Mouse (Mus musculus): ENCODE measurements around the gene Efcab9.

Gene Efcab9

DNA sequence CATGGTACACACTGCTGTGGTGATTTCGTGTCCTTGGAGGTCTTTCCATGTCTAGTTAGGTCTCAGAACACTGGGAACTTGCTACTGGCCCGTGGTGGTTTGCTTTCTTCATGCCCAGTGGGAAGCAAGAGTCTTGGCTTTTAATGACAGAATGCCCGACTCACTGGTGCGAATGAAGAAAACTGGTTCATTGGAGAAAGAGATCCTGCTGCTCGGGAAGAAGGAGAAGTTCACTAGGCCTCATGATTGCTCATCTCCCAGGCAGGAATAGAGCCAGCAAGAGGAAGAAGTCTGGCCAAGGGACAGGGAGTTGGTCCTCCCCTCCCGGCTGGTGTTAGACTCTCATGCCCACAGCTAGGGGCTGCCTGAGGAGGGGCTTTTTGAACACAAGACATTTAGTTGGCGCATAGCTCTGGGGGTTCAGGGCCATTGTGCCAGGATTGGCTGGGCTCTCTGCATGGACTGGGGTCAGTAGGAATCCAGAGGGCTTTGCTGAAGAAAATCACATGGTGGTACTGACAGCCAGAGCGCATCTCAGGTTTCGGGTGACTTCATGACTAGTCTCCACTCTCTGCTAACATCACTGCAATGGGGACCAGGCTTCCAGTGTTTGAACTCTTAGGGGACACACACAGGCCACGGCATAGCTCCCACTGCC, 24.6 kb upstream of the Efcab9 start:
- DNase-seq (ENCODE audit: low spot score), result no peak

DNA sequence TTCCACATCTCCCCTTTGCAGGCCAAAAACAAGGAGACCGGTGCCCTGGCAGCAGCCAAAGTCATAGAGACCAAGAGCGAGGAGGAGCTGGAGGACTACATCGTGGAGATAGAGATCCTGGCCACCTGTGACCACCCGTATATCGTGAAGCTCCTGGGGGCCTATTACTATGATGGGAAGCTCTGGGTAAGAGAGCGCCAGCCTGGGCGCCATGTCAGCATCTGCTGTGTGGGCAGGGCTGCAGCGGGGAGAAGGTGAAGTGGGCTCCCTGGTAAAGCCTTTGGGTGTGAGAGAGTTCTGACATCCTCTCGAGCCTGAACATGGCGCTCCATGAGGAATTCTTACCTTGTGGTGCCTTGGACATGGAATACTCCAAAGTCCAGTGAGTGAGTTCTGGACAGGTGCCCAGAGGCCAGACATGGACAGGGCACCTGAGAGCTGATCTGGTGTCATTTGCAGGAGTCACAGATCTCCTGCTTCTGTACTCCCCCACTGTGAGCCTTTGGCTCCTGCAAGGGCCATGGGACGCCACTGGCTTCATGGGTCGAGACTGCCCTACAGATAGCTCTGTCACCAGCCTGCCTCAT, 23.3 kb upstream of the Efcab9 start:
- no peak for DNase-seq (ENCODE audit: low spot score)

DNA sequence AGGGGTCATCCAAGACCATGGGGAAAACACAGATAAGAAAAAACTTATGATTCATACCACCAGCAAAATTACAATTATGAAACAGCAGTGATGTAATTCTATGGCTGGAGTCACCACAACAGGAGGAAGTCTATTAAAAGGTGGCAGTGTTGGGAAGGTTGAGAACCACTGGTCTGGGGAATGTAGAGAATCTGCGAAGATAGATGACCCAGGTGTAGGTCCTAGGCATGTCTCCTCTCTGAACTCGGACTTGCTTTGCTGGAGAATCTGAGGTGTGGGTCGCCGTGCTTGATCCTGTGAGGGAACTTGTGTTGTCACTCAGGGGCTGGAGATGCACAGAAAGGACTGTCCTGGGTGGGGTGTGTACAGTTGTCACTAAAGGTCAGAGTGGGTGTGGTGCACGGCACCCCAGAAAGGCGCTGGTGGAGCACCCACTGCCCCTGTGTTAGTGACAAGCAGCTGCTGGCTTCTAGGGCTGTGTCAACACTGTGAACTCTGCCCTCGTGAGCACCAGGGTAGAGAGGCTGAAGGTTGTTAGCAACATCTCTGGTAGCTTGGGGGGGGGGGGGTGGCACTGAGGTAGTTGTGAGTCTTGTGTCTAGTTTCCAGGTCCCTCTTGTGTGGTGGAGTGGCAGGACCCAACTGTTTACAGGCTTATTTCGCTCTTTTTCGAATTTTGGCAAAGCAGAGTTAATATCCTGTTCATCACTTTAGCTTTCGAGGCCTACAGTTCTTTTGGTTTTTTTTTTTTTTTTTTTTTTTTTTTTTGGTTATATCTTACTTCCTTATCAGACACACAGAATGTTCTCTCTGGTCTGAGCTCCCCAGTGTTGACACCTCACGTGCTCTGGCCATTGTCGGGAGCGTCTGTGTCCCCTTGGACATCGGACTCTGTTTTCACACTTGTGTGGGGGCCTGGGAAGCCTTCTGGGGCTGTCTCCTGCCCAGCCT, 22.5 kb upstream of the Efcab9 start:
- DNase-seq (ENCODE audit: low spot score), result no peak

DNA sequence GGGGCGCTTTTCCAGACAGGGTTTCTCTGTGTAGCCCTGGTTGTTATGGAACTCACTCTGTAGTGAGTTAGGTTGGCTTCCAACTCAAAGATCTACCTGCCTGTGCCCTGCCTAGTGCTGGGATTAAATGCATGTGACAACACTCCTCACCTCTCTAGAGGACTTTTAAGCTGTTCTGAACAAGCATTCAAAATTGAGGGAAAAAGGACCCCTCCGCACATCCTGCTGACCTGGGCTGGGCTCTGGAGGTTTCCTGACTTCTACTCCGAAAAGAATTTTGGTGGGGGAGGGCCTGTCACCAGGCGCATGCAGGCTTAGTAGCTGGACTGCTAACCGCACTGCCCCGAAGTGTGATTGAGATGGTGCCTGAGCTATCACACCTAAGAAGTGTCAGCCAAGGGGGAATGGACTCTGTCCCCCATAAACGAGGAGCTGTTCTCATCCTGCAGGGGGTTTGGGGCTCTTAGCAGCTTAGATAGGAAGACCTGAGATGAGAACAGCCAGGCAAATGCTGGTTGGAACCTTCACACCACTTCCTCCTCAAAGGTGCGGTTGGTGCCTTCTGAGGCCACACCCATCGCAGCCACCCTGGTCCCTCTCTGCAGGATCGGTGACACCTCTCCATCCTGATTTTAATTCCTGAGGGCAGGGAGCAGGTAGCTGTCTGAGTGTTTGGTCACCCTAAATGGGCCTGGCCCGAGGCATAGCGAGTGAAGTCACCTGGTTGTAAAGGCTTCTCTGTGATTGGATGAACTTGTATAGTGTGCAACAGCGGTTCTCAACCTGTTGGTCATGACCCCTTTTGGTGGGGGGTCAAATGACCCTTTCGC, 21.6 kb upstream of the Efcab9 start:
- DNase-seq (ENCODE audit: low spot score), result no peak

DNA sequence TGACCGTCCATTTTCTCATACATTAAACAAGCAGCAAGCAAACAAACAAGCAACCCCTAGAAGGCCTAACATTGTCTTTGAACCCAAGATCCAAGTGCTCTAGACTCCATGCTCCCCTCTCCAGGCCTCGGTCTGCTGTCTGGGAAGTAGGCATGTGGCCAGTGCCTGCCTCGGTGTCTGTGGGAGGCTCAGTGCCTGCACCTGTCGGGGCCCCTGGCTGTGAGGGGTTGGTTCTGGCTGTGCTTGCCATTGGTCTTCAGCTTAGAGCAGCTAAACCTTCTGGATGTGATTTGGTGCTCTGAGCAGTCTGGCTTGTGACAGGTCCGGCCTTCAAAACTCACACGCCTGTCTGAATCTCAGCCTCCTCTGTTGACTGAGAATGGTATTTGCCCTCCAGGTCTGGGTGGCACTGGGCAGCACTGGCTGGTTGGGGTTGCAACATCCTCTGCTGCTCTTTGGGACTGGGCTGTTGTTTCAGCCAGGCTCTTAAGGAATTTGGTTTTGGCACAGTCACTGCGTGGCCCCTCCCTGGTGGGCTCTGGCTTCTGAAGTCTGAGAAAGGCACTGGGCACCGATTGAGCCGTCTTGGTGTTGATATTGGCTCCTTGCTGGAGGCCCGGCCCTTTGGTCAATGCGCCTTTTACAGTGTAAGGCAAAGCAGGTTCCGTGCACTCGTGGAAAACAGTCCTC, 20.7 kb upstream of the Efcab9 start:
- DNase-seq (ENCODE audit: low spot score), result no peak

DNA sequence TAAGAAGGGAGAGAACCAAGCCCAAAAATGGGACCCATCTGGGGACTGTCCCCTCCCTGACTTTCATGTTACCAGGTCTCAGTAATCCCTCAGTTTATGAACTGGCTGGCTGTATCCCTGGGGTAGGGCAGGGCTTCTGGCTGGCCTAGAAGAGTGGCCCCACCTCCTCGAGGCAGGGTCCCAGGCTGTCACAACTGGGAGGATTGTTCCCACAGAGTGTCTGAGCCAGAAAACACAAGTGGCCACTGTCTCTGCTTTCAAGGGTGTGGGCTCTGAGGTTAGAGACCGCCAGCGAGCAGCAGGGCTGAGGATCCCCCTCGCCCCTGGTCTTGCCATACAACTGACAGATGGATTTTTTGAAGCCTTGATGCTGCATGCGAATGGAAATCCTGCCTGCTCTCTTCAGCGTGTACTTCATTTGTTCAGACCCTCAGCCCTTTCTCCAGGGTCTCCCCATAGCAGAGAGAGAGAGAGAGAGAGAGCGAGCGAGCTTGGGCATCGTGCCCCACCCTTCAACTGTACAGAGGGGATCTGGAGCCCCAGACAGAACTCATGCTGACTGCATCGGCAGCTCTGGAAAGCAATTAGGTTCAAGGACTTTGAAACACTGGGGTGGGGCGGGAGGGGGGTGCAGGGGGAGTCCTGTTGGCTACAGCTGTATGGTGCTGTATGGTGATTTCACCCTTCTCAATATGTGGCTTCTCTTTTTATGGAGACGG, 19.9 kb upstream of the Efcab9 start:
- no peak for DNase-seq (ENCODE audit: low spot score)

DNA sequence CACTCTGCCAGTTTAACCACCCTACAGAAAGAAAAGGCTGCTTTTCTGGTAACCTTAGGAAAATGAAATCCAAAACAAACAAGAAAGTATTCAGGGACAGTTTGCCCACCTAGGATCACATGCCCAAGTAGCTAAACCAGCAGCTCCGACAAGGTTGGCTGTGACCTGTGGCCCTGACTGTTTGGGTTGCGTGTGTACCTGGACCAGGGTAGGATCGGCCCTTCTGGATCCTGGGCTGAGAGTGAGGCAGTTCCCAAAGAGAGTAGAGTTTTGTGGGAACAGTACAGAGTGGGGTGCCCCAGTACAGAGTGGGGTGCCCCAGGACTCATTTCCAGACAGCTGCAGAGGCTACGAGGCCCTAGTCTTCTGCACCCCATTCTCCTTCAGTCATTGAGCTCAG, 19.2 kb upstream of the Efcab9 start:
- no peak for DNase-seq (ENCODE audit: low spot score)

DNA sequence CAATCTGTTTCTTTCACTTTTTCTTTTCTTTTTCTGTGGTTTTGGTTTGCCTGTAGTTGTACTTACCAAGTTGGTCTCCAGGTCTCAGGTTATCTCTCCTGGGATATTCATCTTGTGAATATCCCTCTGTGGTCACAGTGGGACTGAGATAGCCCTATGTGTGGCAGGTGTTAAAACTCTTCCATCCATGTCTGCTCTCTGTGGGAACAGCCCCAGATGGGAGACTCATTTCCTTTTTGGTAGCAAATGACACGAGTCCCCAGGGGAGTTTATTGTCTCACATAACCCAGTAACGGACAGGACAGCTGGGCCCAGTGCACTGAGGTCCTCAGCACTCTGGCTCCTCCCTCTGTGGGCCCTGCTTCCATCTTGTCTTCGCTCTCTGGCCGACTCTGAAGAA, 18.2 kb upstream of the Efcab9 start:
- no peak for DNase-seq (ENCODE audit: low spot score)

DNA sequence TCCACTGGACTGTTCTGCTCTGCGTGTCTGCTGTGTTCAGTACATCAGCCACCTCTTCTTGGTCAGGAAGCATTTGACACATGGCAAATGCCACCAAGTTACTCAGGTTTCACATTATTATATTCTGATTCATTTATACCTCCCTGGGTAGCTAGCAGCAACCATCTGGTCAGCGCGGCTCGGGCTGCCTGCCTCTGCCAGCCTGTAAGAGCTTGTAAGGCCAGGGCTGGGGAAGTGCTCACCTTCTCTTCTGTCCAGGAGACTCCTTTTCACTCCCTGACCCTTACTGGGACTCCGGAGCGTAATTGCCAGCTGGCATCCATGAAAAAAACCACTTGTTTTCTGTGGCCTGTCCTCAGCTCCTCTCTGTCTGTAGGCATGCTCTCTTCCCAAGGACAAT, 17.4 kb upstream of the Efcab9 start:
- DNase-seq (ENCODE audit: low spot score), result no peak

DNA sequence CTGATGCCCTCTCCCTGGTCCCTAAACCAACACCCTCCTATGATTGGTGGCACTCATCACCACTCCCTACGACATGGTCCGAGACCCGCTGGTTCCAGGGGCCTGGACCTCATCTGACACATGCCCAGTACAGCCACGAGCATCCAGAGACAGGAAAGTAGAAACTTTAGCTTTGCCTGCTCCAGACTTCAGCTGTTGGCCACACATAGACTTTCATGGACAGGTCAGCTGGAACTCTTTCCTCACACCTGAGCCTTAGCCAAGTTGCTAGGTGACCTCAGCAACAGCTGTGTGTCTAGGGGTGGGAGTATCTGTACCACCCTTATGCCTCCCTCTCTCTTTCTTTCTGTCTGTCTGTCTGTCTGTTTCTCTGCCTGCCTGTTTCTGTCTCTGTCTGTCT, 16.4 kb upstream of the Efcab9 start:
- DNase-seq (ENCODE audit: low spot score), result no peak

DNA sequence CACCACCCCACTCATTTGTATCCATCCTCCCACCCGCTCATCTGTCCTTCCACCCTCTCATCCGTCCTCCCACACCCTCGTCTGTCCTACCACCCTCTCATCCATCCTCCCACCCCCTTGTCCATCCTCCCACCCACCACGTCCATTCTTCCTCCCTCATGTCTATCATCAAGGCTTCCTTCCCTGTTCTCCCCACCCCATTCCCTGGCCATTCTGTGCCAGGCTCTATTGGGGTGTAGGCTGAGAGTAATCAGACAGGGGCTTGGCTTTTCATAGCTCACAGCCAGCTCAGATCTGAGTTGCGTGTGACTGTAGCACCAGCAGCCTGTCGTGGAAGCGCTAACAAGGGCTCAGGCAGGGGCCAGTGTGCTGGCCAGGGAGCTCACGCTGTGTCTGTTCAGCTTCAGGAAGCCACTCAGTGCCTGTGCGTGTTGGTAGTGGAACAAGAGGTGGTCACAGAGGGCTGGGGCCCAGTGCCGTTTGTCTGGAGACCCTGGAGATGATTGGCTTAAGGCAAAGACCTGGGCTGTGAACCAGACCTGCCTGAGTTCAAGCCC, 15.6 kb upstream of the Efcab9 start:
- no peak for DNase-seq (ENCODE audit: low spot score)

DNA sequence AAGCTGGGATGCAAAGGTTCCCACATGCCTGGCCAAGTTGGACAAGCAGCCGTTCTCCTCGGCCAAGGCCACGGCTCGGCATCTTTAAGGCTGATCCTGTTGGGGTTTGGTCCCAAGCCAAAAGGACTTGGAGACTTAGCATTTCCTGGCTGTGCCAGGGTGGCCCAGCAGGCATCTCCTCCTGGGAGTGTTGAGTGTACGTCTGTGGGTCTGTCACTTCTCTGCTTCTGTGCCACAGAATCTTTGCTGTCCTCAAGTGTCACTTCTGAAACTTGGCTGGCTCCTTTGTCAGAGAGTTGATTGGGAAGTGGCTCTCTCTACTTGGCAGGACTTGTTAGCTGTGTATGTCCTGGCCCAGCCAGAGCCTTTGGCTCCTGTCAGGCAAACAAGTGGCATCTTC, 14.6 kb upstream of the Efcab9 start:
- DNase-seq (ENCODE audit: low spot score), result no peak

DNA sequence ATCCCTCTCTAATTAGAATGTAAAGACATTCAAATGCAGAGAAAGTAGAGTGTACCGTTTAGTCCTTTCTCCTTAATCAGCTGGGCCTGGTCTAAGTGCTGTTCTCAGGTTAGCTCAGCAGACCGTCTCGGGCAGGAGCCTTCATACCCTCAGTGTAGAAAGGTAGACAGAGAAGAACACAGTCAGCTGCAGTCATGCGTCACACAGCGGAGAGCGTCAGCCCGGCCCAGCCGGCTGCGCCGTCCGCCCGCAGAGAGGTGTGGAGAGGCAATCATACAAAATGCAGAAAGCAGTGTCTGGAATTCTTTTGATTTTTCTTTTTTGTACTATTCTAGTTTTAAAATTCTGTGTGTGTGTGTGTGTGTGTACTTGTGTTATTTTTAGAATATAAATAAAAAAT, 13.7 kb upstream of the Efcab9 start:
- DNase-seq (ENCODE audit: low spot score), result no peak

DNA sequence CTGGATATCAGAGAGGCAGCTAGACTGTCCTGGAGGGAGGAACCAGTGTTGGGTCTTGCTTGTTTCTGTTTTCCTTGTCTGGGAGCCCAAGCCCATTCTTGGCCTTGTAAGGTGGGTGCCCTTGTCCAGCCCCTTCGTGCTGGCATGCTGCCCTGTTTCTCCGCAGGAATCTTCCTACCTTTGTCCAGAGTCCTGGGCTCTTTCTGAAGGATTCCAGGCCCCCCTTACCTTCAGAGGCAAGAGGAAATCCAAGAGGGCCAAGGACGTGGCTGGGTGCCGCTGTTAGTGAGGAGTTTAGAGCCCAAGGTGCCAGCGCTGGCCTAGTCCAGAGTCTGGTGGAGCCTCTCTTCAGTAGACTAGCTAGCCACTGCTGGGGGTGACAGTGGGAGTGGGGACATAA, 12.6 kb upstream of the Efcab9 start:
- DNase-seq (ENCODE audit: low spot score), result no peak

DNA sequence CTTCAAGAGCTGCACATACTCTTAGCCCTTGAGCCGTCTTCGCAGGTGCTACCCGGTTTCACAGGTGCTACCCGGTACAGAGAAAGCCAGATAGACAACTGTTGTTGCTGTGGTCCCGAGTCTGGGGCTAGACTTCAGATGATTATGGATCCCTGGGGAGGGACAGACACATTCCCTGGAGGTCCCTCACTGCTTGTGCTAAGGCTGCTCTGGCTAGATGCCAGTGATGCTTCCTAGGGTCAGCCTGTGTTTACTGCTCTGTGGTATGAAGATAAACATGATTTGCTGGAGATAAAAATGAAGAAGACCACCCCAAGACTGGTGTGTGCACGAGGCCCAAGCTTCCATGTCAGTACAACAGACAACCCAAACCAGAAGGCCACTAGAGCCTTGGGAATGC, 12.2 kb upstream of the Efcab9 start:
- no peak for DNase-seq (ENCODE audit: low spot score)

DNA sequence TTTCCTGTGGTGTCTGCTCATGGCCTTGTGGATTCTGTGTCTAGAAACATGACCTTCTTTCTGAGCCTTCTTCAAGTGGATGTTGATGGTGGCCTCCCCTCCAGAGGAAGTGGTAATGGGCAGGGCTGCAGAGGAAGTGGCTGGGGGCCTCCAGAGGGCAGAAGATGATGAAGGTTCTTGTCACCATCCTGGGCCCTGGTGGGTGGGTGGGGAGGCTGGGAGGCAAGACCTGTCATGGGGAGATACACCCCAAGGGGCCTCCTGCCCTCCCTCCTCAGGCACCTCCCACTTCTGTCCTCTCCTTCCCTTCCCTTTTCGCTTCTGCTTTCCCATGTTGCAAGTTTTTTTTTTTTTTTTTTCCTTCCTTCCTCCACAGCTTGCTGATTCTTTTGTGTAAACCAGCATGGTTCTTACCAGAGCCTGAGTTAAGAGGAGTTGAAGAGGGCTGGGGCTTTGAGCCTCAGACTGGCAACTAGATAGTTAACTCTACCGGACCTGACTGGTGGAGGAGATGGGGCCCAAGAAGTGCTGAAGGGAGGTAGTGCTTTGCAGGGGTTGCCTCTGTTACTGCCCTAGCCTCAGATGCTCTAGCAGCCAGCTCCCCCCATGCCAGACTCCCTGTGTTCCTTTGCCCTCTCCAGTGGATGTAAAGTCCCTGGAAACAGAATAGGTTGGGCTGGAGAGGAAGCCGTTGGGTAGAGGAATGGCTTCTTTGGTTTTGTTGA, 11.0 kb upstream of the Efcab9 start:
- DNase-seq (ENCODE audit: low spot score), result no peak

DNA sequence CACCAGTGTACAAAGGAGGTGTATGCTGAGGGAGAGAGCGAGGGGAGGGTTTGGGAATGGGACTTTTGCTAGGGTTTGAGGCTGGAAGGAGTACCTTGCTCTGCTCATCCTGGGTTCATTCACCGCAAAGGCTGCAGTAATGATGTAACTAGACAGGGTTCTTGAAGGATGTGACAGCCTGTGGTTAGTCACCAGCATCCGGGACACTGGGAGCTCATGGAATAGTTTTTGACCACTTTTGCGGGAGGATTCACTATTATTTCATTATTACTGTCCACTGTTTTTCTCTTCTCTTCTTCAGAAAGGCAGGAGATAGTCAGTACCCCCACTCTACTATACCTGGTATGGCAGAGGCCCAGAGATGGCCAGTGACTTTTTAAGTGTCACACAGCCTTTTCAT, 10.3 kb upstream of the Efcab9 start:
- no peak for DNase-seq (ENCODE audit: low spot score)

DNA sequence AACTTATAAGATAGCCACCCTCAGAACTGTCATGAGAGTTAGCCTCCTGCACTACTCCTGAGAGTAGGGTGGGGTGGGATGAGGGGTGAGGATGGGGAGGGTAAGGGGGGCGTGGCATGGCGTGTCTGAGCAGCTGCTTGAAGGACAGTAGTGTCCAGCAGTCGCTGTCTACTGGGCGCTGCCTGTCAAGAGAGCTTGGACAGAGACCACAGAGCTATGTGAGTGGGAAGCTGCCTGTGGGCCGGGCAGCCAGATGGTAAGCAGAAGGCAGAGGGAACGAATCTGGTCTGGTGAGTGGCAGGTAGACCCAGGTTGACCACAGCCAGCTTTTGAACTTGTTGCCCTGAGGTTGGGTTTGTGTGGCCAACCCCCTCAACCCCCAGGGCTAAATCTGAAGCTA, 8.6 kb upstream of the Efcab9 start:
- DNase-seq (ENCODE audit: low spot score), result no peak

DNA sequence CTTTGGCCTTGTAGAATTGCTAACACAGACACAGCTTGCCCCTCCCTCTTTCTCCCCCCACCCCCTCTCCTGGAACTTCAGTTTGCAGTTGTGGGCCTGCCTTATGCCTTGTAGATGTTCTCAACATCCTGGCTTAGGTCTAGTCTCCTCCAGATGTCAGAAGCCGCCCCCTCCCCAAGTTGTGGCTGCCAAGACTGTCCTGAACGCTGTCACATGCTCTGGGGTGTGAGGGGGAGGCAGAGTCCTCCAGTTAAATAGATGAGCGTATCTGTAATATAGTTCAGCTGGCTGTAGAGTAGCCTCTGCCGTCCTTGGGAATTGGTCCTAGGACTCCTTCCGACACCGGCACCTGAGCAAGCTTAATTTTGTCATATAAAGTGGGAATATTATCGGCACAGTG, 7.8 kb upstream of the Efcab9 start:
- no peak for DNase-seq (ENCODE audit: low spot score)

DNA sequence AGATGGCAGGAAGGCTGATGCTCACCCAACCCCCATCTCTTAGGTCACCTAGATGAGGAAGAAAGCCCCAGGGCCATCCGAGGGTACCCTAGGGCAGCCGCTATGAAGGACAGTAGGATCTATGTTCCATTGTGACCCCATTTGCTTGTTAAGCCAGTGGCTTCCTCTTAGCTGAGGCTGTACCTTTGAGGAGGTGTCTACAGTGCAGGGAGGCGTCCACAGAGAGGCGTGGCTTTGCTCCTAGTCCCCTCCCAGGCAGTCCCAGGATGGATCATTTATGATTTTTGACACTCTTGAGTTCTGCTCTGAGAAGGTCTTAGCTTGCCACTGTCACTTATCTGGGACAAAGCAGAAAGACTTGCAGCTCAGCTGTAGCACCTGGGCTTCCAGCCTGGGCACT, 7.0 kb upstream of the Efcab9 start:
- DNase-seq (ENCODE audit: low spot score), result no peak

All from urinary bladder, postnatal 25 days (tissue).